Mouse (Mus musculus): ENCODE data around the gene Btbd35f25. TPM values are rescaled to one million over a fixed set of nuclear protein-coding genes. Genes with fewer than 3 reads are reported as not detected.
"Not testable (repeated sequence)": the region's sequence is repeated elsewhere in the genome, so short reads cannot be mapped to it uniquely, and the experiment has no call there.

Gene Btbd35f25
- not detected in 2 replicates for total RNA-seq (2012; rRNA removed)
- not detected in 2 replicates for total RNA-seq (2014; rRNA removed)
- polyA plus RNA-seq (2012; ENCODE audit: insufficient read length, low read depth) = not detected in 2 replicates

DNA sequence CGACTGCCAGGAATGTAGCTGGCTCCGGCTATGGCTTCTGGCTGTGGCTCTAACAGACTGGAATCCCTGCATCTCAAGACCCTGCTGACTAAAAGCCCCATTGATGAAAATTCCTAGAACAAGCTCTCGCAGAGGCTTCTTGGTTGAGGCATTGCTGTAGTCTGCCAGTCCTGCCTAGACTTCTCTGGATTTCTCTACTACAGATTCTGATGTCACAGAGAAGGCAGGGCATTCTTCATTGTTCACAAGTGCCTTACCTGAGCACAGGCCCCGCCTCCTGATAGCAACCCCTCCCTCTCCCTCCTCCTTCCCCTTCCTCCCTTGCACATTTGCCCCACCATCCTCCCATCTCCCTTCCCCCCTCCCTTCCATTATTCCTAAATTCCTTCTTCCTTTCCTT lies at the start of gene Btbd35f25:
TSS of gene Btbd35f25 (minus strand) at position 101 of the 400 bp plus-strand sequence.
- H3K4me3 ChIP-seq (replicated peaks in 1 of 3; ENCODE audit: low read depth in 2 of 3, low read length in 2 of 3, poor library complexity in 1 of 3); H3K4me1 ChIP-seq (ENCODE audit: control insufficient read depth in 1 of 2, insufficient read depth in 2 of 2); DNase-seq (ENCODE audit: extremely low read depth); H3K9ac ChIP-seq (ENCODE audit: insufficient read depth, low read depth); H3K27me3 ChIP-seq (replicated peaks); H3K79me2 ChIP-seq (replicated peaks; ENCODE audit: control insufficient read depth, extremely low read depth, insufficient read depth, poor library complexity, severe bottlenecking); in situ Hi-C loops (cut with MboI; ENCODE audit: low pct_ligation_motif_present, low pct_unique_long_range_greater_than_20kb, low sequenced_read_pairs); H3K9me3 ChIP-seq (replicated peaks; ENCODE audit: low read length); H3K27ac ChIP-seq (ENCODE audit: insufficient read depth, low read depth); dilution Hi-C loops (cut with MboI; ENCODE audit: extremely low pct_ligation_motif_present, extremely low pct_unique_long_range_greater_than_20kb, low sequenced_read_pairs); H3K4me2 ChIP-seq (ENCODE audit: insufficient read depth, low read depth, poor library complexity, severe bottlenecking); H3K36me3 ChIP-seq (replicated peaks in 1 of 2; ENCODE audit: control insufficient read depth in 1 of 2, insufficient read depth in 1 of 2, low read length in 1 of 2): not testable (repeated sequence)

DNA sequence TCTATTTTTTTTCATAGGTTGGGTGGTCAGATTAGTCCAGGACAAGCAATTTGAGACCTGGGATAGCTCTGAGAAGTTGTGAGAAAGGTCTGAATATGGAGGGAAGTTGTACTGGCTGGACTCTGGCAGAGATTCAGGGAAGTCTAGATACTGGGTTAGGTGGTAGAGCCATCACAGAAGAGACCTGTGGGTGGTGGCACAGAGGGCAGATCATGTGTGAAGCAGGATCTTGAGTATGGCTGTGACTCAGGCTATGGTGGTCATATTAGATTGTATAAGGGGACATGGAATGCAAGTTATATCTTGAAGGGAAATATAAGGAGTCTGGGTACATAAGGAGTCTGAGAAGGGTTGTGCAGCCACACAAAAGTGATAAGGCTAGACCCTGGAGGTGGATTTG lies 49.3 kb upstream of the Btbd35f25 start:
- no peak for TF ChIP-seq ZNF384 (IDR thresholded peaks at IDR 0.05; ENCODE audit: low read depth, low read length)
- no peak for TF ChIP-seq TCF12 (IDR thresholded peaks at IDR 0.05; ENCODE audit: low read depth, low read length)
- no peak for TF ChIP-seq SMC3 (IDR thresholded peaks at IDR 0.05; ENCODE audit: low read depth, low read length)
- TF ChIP-seq EP300 (IDR thresholded peaks at IDR 0.05; ENCODE audit: low read length) = no peak
- no peak for TF ChIP-seq NRF1 (IDR thresholded peaks at IDR 0.05; ENCODE audit: low read depth, low read length)
- no peak for TF ChIP-seq JUN (IDR thresholded peaks at IDR 0.05; ENCODE audit: insufficient read depth, low read depth, low read length)
- no peak for TF ChIP-seq POLR2A (IDR thresholded peaks at IDR 0.05; ENCODE audit: low read depth, low read length)
- TF ChIP-seq MAFK (IDR thresholded peaks at IDR 0.05; ENCODE audit: insufficient replicate concordance, low read length) = no peak
- TF ChIP-seq ZMIZ1 (IDR thresholded peaks at IDR 0.05; ENCODE audit: low read depth, low read length) = no peak
- Histone ChIP-seq H3K4me1 (ENCODE audit: control insufficient read depth in 1 of 2, insufficient read depth in 2 of 2) (no peaks in the 10 kb centered on the region), H3K36me3 (replicated peaks in 1 of 2; ENCODE audit: control insufficient read depth in 1 of 2, insufficient read depth in 1 of 2, low read length in 1 of 2) (no peaks in the 10 kb centered on the region), H3K27me3 (replicated peaks) (no peaks in the 10 kb centered on the region), H3K4me2 (ENCODE audit: insufficient read depth, low read depth, poor library complexity, severe bottlenecking) (no peak overlapping the region), H3K79me2 (replicated peaks; ENCODE audit: control insufficient read depth, extremely low read depth, insufficient read depth, poor library complexity, severe bottlenecking) (no peaks in the 10 kb centered on the region), H3K4me3 (replicated peaks in 1 of 3; ENCODE audit: low read depth in 2 of 3, low read length in 2 of 3, poor library complexity in 1 of 3) (no peak overlapping the region), H3K27ac (ENCODE audit: insufficient read depth, low read depth) (no peak overlapping the region), H3K9me3 (replicated peaks; ENCODE audit: low read length) (peaks cover 80% of the 10 kb centered on the region), H3K9ac (ENCODE audit: insufficient read depth, low read depth) (no peak overlapping the region)
- dilution Hi-C loops (cut with MboI; ENCODE audit: extremely low pct_ligation_motif_present, extremely low pct_unique_long_range_greater_than_20kb, low sequenced_read_pairs) = no loop called here
- DNase-seq (ENCODE audit: extremely low read depth) = no peak
- in situ Hi-C loops (cut with MboI; ENCODE audit: low pct_ligation_motif_present, low pct_unique_long_range_greater_than_20kb, low sequenced_read_pairs) = no loop called here

DNA sequence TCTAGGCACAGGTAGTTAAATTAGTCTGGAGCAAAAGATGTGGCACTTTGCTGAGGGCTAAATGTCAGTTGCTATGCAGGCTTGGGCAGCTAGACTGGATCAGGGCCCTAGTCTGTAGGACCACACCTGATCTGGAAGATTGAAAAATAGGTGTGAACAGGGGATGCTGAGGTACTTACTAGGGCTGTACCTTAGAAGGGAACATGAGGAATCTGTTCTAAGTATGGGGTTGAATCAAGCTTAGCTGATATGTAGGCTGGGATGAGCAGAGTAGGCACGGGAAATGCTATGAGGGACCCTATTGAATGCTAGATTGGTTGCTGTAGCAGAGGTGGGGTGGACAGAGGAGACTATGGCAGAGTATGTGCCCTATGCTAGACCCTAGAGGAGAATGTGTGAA lies 47.0 kb upstream of the Btbd35f25 start:
- TF ChIP-seq E2F4 (IDR thresholded peaks at IDR 0.05; ENCODE audit: insufficient replicate concordance, low read depth, low read length) (no peak), ZNF384 (IDR thresholded peaks at IDR 0.05; ENCODE audit: low read depth, low read length) (no peak), IRF4 (IDR thresholded peaks at IDR 0.05; ENCODE audit: low read depth, low read length) (no peak), ZKSCAN1 (IDR thresholded peaks at IDR 0.05; ENCODE audit: borderline replicate concordance, low read depth, low read length) (no peak), JUN (IDR thresholded peaks at IDR 0.05; ENCODE audit: insufficient read depth, low read depth, low read length) (no peak), NELFE (IDR thresholded peaks at IDR 0.05; ENCODE audit: low read depth, low read length) (no peak), RCOR1 (conservative IDR thresholded peaks at IDR 0.05; ENCODE audit: low read depth, low read length) (no peak), MAFK (IDR thresholded peaks at IDR 0.05; ENCODE audit: insufficient replicate concordance, low read length) (no peak), USF2 (conservative IDR thresholded peaks at IDR 0.05; ENCODE audit: low read depth, low read length) (no peak), TBP (conservative IDR thresholded peaks at IDR 0.05; ENCODE audit: low read depth, low read length) (no peak), SIN3A (IDR thresholded peaks at IDR 0.05; ENCODE audit: low read length) (no peak), ETS1 (conservative IDR thresholded peaks at IDR 0.05; ENCODE audit: low read depth, low read length) (no peak), KAT2A (IDR thresholded peaks at IDR 0.05; ENCODE audit: insufficient replicate concordance, low read length) (no peak), BHLHE40 (IDR thresholded peaks at IDR 0.05; ENCODE audit: low read depth, low read length) (no peak), PAX5 (IDR thresholded peaks at IDR 0.05; ENCODE audit: low read length) (no peak), MYC (IDR thresholded peaks at IDR 0.05; ENCODE audit: low read depth, low read length) (no peak), MXI1 (IDR thresholded peaks at IDR 0.05; ENCODE audit: low read depth, low read length) (no peak), CTCF (conservative IDR thresholded peaks at IDR 0.05 in 1 of 2, IDR thresholded peaks at IDR 0.05 in 1 of 2; ENCODE audit: low read depth in 2 of 2, low read length in 2 of 2) (no peak), CHD2 (IDR thresholded peaks at IDR 0.05; ENCODE audit: low read length) (no peak)
- H3K79me2 ChIP-seq (replicated peaks; ENCODE audit: control insufficient read depth, extremely low read depth, insufficient read depth, poor library complexity, severe bottlenecking) = no peaks in the 10 kb centered on the region
- in situ Hi-C loops (cut with MboI; ENCODE audit: low pct_ligation_motif_present, low pct_unique_long_range_greater_than_20kb, low sequenced_read_pairs) = no loop called here
- dilution Hi-C loops (cut with MboI; ENCODE audit: extremely low pct_ligation_motif_present, extremely low pct_unique_long_range_greater_than_20kb, low sequenced_read_pairs) = no loop called here
- H3K4me3 ChIP-seq (replicated peaks in 1 of 3; ENCODE audit: low read depth in 2 of 3, low read length in 2 of 3, poor library complexity in 1 of 3) = no peak overlapping the region
- no peaks in the 10 kb centered on the region for H3K27me3 ChIP-seq (replicated peaks)
- peaks cover 75% of the 10 kb centered on the region for H3K9me3 ChIP-seq (replicated peaks; ENCODE audit: low read length)
- H3K4me1 ChIP-seq (ENCODE audit: control insufficient read depth in 1 of 2, insufficient read depth in 2 of 2) = no peaks in the 10 kb centered on the region
- no peak overlapping the region for H3K9ac ChIP-seq (ENCODE audit: insufficient read depth, low read depth)
- H3K27ac ChIP-seq (ENCODE audit: insufficient read depth, low read depth) = no peak overlapping the region
- H3K4me2 ChIP-seq (ENCODE audit: insufficient read depth, low read depth, poor library complexity, severe bottlenecking) = no peak overlapping the region
- H3K36me3 ChIP-seq (replicated peaks in 1 of 2; ENCODE audit: control insufficient read depth in 1 of 2, insufficient read depth in 1 of 2, low read length in 1 of 2) = no peaks in the 10 kb centered on the region
- no peak for DNase-seq (ENCODE audit: extremely low read depth)

Measured in CH12.LX (cell line).